Mouse (Mus musculus) heart, embryonic 13.5 days (tissue): ENCODE measurements around the gene Emc10. TPM values are rescaled to one million over a fixed set of nuclear protein-coding genes. Genes with fewer than 3 reads are reported as not detected.

Source experiments
- ATAC-seq: fragments of 200-750 bp; cut with Nextera tagmentation; 2 replicates; pipeline ENCODE4 v1.8.0; 2017; ENCODE audit warnings: moderate TSS enrichment; ENCODE audit not compliant: insufficient number of reproducible peaks, low FRiP score, low TSS enrichment; ENCODE audit errors: extremely low read depth
- H3K27ac ChIP-seq: fragments of 300-500 bp; sonication (generic); replicated peaks from 2 replicates; pipeline ENCODE4 v1.5.1; 2015; ENCODE audit warnings: moderate library complexity, mild to moderate bottlenecking, inconsistent platforms
- H3K27me3 ChIP-seq: fragments of 300-500 bp; sonication (generic); replicated peaks from 2 replicates; pipeline ENCODE4 v1.6.1; 2015; ENCODE audit warnings: mild to moderate bottlenecking, inconsistent platforms
- H3K36me3 ChIP-seq: fragments of 300-500 bp; sonication (generic); 2 replicates; pipeline ENCODE4 v1.6.1; 2015; ENCODE audit warnings: mild to moderate bottlenecking, inconsistent platforms
- H3K4me1 ChIP-seq: fragments of 300-500 bp; sonication (generic); 2 replicates; pipeline ENCODE4 v1.6.1; 2015; ENCODE audit warnings: inconsistent platforms
- H3K4me2 ChIP-seq: fragments of 300-500 bp; sonication (generic); 2 replicates; pipeline ENCODE4 v1.6.1; 2015; ENCODE audit warnings: inconsistent platforms, mild to moderate bottlenecking, moderate library complexity
- H3K4me3 ChIP-seq: fragments of 300-500 bp; sonication (generic); 2 replicates; pipeline ENCODE4 v1.5.1; 2015; ENCODE audit warnings: moderate library complexity, mild to moderate bottlenecking, inconsistent platforms
- H3K9ac ChIP-seq: fragments of 300-500 bp; sonication (generic); 2 replicates; pipeline ENCODE4 v1.6.1; 2015; ENCODE audit warnings: inconsistent platforms, mild to moderate bottlenecking, moderate library complexity
- H3K9me3 ChIP-seq: fragments of 300-500 bp; sonication (generic); 2 replicates; pipeline ENCODE4 v1.6.1; 2016; ENCODE audit warnings: inconsistent platforms
- WGBS: fragments of 180-500 bp; shearing (Covaris S2); methylation state at CpG from one replicate; pipeline ENCODE4 v1.1.7; 2015; ENCODE audit warnings: mixed read lengths; 5-methylcytosine and 5-hydroxymethylcytosine counted together
- polyA plus RNA-seq: library from polyadenylated mRNA; unstranded; fragments of >200 nt; fragmentation: Nextera tagmentation; extraction: Ambion mirVana; gene quantifications from 2 replicates; pipeline ENCODE4 v1.2.1, GENCODE M21; 2015

The Emc10 gene
- polyA plus RNA-seq, 1 experiment from 2014 or later: 88.2 TPM

GRCm38 (mm10) chr7:44460767-44461502 is 35.4 kb downstream of the Emc10 start:
- no peaks in the 10 kb centered on the region for H3K9me3 ChIP-seq
- no peak overlapping the region for H3K9ac ChIP-seq
- H3K4me2 ChIP-seq: no peak overlapping the region
- ATAC-seq: no peak
- 72% methylated on average over 31 of the region's 31 CpGs for WGBS
- H3K4me1 ChIP-seq: peaks cover 33% of the 10 kb centered on the region
- peaks cover 68% of the 10 kb centered on the region for H3K27me3 ChIP-seq
- peaks cover 40% of the 10 kb centered on the region for H3K36me3 ChIP-seq
- no peak overlapping the region for H3K27ac ChIP-seq
- H3K4me3 ChIP-seq: no peak overlapping the region

GRCm38 (mm10) chr7:44460067-44460466 is 36.3 kb downstream of the Emc10 start:
- Histone ChIP-seq H3K4me1 (peaks cover 31% of the 10 kb centered on the region), H3K27me3 (peaks cover 64% of the 10 kb centered on the region), H3K4me3 (no peak overlapping the region), H3K9ac (no peak overlapping the region), H3K36me3 (peaks cover 40% of the 10 kb centered on the region), H3K9me3 (no peaks in the 10 kb centered on the region), H3K27ac (no peak overlapping the region), H3K4me2 (no peak overlapping the region)
- no peak for ATAC-seq
- WGBS: 76% methylated on average over 6 of the region's 6 CpGs

- Histone ChIP-seq H3K27ac (no peak overlapping the region), H3K4me2 (no peak overlapping the region), H3K9ac (no peak overlapping the region), H3K27me3 (peaks cover 27% of the 10 kb centered on the region), H3K9me3 (no peaks in the 10 kb centered on the region), H3K36me3 (peaks cover 21% of the 10 kb centered on the region), H3K4me3 (no peak overlapping the region), H3K4me1 (peaks cover 11% of the 10 kb centered on the region)
- 76% methylated on average over 1 of the region's 1 CpGs for WGBS
- no peak for ATAC-seq
Observed at GRCm38 (mm10) chr7:44456302-44456701, 40.0 kb downstream of the Emc10 start.

GRCm38 (mm10) chr7:44453256-44453655 is 43.1 kb downstream of the Emc10 start:
- H3K4me1 ChIP-seq: peaks cover 11% of the 10 kb centered on the region
- H3K9ac ChIP-seq: peak overlapping the region; percentile 64; the same call in 1 of the 2 replicates
- H3K4me3 ChIP-seq: no peak overlapping the region
- H3K27ac ChIP-seq: peak overlapping the region; percentile 26
- 10% methylated on average over 3 of the region's 3 CpGs for WGBS
- no peaks in the 10 kb centered on the region for H3K9me3 ChIP-seq
- no peaks in the 10 kb centered on the region for H3K27me3 ChIP-seq
- no peak overlapping the region for H3K4me2 ChIP-seq
- H3K36me3 ChIP-seq: peaks cover 12% of the 10 kb centered on the region
- no peak; the same call in 1 of the 2 replicates for ATAC-seq

GRCm38 (mm10) chr7:44446070-44446855 is 50.1 kb downstream of the Emc10 start:
- H3K4me3 ChIP-seq: no peak overlapping the region
- H3K9me3 ChIP-seq: no peaks in the 10 kb centered on the region
- H3K4me2 ChIP-seq: 0 out of 2 replicates have a peak overlapping the region, but pooled peaks have one; percentile 79
- peaks cover 58% of the 10 kb centered on the region for H3K27me3 ChIP-seq
- H3K36me3 ChIP-seq: peaks cover 4% of the 10 kb centered on the region; the same call in 1 of the 2 replicates
- peaks cover 47% of the 10 kb centered on the region for H3K4me1 ChIP-seq
- peak overlapping the region; percentile 28; the same call in 1 of the 2 replicates for H3K9ac ChIP-seq
- no peak for ATAC-seq
- 40% methylated on average over 12 of the region's 12 CpGs for WGBS
- 0 out of 2 replicates have a peak overlapping the region, but pooled peaks have one; percentile 8 for H3K27ac ChIP-seq

GRCm38 (mm10) chr7:44445528-44445923 is 50.8 kb downstream of the Emc10 start:
- H3K9ac ChIP-seq: peak overlapping the region; percentile 8; the same call in 1 of the 2 replicates
- no peak overlapping the region for H3K4me3 ChIP-seq
- H3K36me3 ChIP-seq: peaks cover 4% of the 10 kb centered on the region; the same call in 1 of the 2 replicates
- peaks cover 65% of the 10 kb centered on the region for H3K27me3 ChIP-seq
- H3K27ac ChIP-seq: no peak overlapping the region
- peak overlapping the region; percentile 79 for H3K4me2 ChIP-seq
- H3K4me1 ChIP-seq: peaks cover 47% of the 10 kb centered on the region
- 27% methylated on average over 7 of the region's 7 CpGs for WGBS
- ATAC-seq: no peak
- no peaks in the 10 kb centered on the region for H3K9me3 ChIP-seq

- H3K36me3 ChIP-seq: peaks cover 4% of the 10 kb centered on the region; the same call in 1 of the 2 replicates
- H3K9ac ChIP-seq: peak overlapping the region; percentile 8
- WGBS: 17% methylated on average over 29 of the region's 29 CpGs
- H3K4me3 ChIP-seq: 0 out of 2 replicates have a peak overlapping the region, but pooled peaks have one; percentile 9
- H3K27ac ChIP-seq: no peak overlapping the region
- no peaks in the 10 kb centered on the region for H3K9me3 ChIP-seq
- H3K4me2 ChIP-seq: peak overlapping the region; percentile 79
- H3K4me1 ChIP-seq: peaks cover 47% of the 10 kb centered on the region
- peaks cover 71% of the 10 kb centered on the region for H3K27me3 ChIP-seq
- ATAC-seq: no peak
Observed at GRCm38 (mm10) chr7:44444886-44445527, 51.3 kb downstream of the Emc10 start.

- peak overlapping the region; percentile 61 for H3K4me3 ChIP-seq
- H3K9me3 ChIP-seq: no peaks in the 10 kb centered on the region
- peaks cover 47% of the 10 kb centered on the region for H3K4me1 ChIP-seq
- WGBS: 10% methylated on average over 20 of the region's 20 CpGs
- peak overlapping the region; percentile 79 for H3K4me2 ChIP-seq
- peaks cover 4% of the 10 kb centered on the region; the same call in 1 of the 2 replicates for H3K36me3 ChIP-seq
- peak overlapping the region; percentile 80 for H3K27ac ChIP-seq
- no peak; the same call in 1 of the 2 replicates for ATAC-seq
- peaks cover 81% of the 10 kb centered on the region for H3K27me3 ChIP-seq
- peak overlapping the region; percentile 92 for H3K9ac ChIP-seq
Observed at GRCm38 (mm10) chr7:44443268-44444173, 52.8 kb downstream of the Emc10 start.

- H3K9ac ChIP-seq: peak overlapping the region; percentile 92
- no peaks in the 10 kb centered on the region for H3K9me3 ChIP-seq
- no peak for ATAC-seq
- WGBS: 2% methylated on average over 13 of the region's 14 CpGs
- H3K27ac ChIP-seq: peak overlapping the region; percentile 80
- peaks cover 92% of the 10 kb centered on the region for H3K27me3 ChIP-seq
- peak overlapping the region; percentile 61 for H3K4me3 ChIP-seq
- H3K36me3 ChIP-seq: peaks cover 4% of the 10 kb centered on the region; the same call in 1 of the 2 replicates
- peaks cover 47% of the 10 kb centered on the region for H3K4me1 ChIP-seq
- H3K4me2 ChIP-seq: peak overlapping the region; percentile 79
Observed at GRCm38 (mm10) chr7:44442407-44442821, 53.9 kb downstream of the Emc10 start.

GRCm38 (mm10) chr7:44441648-44442109 is 54.6 kb downstream of the Emc10 start:
- Histone ChIP-seq H3K9me3 (no peaks in the 10 kb centered on the region), H3K4me3 (peak overlapping the region; percentile 61), H3K9ac (peak overlapping the region; percentile 92), H3K4me1 (peaks cover 47% of the 10 kb centered on the region), H3K27me3 (peaks cover 93% of the 10 kb centered on the region), H3K36me3 (peaks cover 4% of the 10 kb centered on the region; the same call in 1 of the 2 replicates), H3K27ac (peak overlapping the region; percentile 80), H3K4me2 (peak overlapping the region; percentile 79)
- no peak for ATAC-seq
- WGBS: 4% methylated on average over 13 of the region's 14 CpGs
